Mouse (Mus musculus): Measurements from ENCODE around the gene Atxn2. TPM values are rescaled to one million over a fixed set of nuclear protein-coding genes. Genes with fewer than 3 reads are reported as not detected.

The Atxn2 gene
- polyA plus RNA-seq, 1 experiment from 2014 or later: 66.8 TPM

- Histone ChIP-seq H3K36me3 (ENCODE audit: control insufficient read depth, insufficient read depth, low read length) (no peaks in the 10 kb centered on the region), H3K4me1 (ENCODE audit: control insufficient read depth, insufficient read depth, low read length) (no peaks in the 10 kb centered on the region), H3K4me3 (ENCODE audit: low read depth, low read length) (no peak overlapping the region), H3K27ac (ENCODE audit: low read depth, low read length) (no peak overlapping the region), H3K9me3 (ENCODE audit: control insufficient read depth, low read length) (no peaks in the 10 kb centered on the region), H3K27me3 (ENCODE audit: control insufficient read depth, insufficient read depth, low read length) (no peaks in the 10 kb centered on the region), H3K4me2 (no peak overlapping the region), H3K9ac (ENCODE audit: low read length) (no peak overlapping the region)
- no peak for DNase-seq (ENCODE audit: low spot score, missing footprints)
- no peak for ATAC-seq (ENCODE audit: low FRiP score)
- 96% methylated on average over 4 of the region's 4 CpGs for WGBS
These were observed 55.1 kb downstream of the Atxn2 start for GRCm38 (mm10) chr5:121766038-121766773.

- Histone ChIP-seq H3K4me2 (no peak overlapping the region), H3K27ac (ENCODE audit: low read depth, low read length) (no peak overlapping the region), H3K4me3 (ENCODE audit: low read depth, low read length) (no peak overlapping the region), H3K27me3 (ENCODE audit: control insufficient read depth, insufficient read depth, low read length) (no peaks in the 10 kb centered on the region), H3K36me3 (ENCODE audit: control insufficient read depth, insufficient read depth, low read length) (0 out of 2 replicates have a peak, but pooled peaks cover 2% of the 10 kb centered on the region), H3K9me3 (ENCODE audit: control insufficient read depth, low read length) (no peaks in the 10 kb centered on the region), H3K9ac (ENCODE audit: low read length) (no peak overlapping the region), H3K4me1 (ENCODE audit: control insufficient read depth, insufficient read depth, low read length) (no peaks in the 10 kb centered on the region)
- 80% methylated on average over 2 of the region's 2 CpGs for WGBS
- ATAC-seq (ENCODE audit: low FRiP score): no peak
- DNase-seq (ENCODE audit: low spot score, missing footprints): peak; percentile 37
These were observed 56.4 kb downstream of the Atxn2 start for GRCm38 (mm10) chr5:121767564-121767963.

GRCm38 (mm10) chr5:121769827-121770226, 58.7 kb downstream of the Atxn2 start:
- DNase-seq (ENCODE audit: low spot score, missing footprints) (no peak), ATAC-seq (ENCODE audit: low FRiP score) (no peak)
- peaks cover 3% of the 10 kb centered on the region; the same call in 1 of the 2 replicates for H3K36me3 ChIP-seq (ENCODE audit: control insufficient read depth, insufficient read depth, low read length)
- no peak overlapping the region for H3K4me2 ChIP-seq
- no peaks in the 10 kb centered on the region for H3K9me3 ChIP-seq (ENCODE audit: control insufficient read depth, low read length)
- no peaks in the 10 kb centered on the region for H3K27me3 ChIP-seq (ENCODE audit: control insufficient read depth, insufficient read depth, low read length)
- no peaks in the 10 kb centered on the region for H3K4me1 ChIP-seq (ENCODE audit: control insufficient read depth, insufficient read depth, low read length)
- no peak overlapping the region for H3K4me3 ChIP-seq (ENCODE audit: low read depth, low read length)
- H3K27ac ChIP-seq (ENCODE audit: low read depth, low read length): no peak overlapping the region
- 95% methylated on average over 7 of the region's 7 CpGs for WGBS
- H3K9ac ChIP-seq (ENCODE audit: low read length): no peak overlapping the region

GRCm38 (mm10) chr5:121771611-121772010, 60.5 kb downstream of the Atxn2 start:
- DNase-seq (ENCODE audit: low spot score, missing footprints): no peak
- Histone ChIP-seq H3K27me3 (ENCODE audit: control insufficient read depth, insufficient read depth, low read length) (no peaks in the 10 kb centered on the region), H3K36me3 (ENCODE audit: control insufficient read depth, insufficient read depth, low read length) (peaks cover 3% of the 10 kb centered on the region; the same call in 1 of the 2 replicates), H3K4me1 (ENCODE audit: control insufficient read depth, insufficient read depth, low read length) (no peaks in the 10 kb centered on the region), H3K4me3 (ENCODE audit: low read depth, low read length) (no peak overlapping the region), H3K27ac (ENCODE audit: low read depth, low read length) (no peak overlapping the region), H3K9ac (ENCODE audit: low read length) (no peak overlapping the region), H3K9me3 (ENCODE audit: control insufficient read depth, low read length) (no peaks in the 10 kb centered on the region), H3K4me2 (no peak overlapping the region)
- WGBS: 96% methylated on average over 3 of the region's 3 CpGs
- no peak for ATAC-seq (ENCODE audit: low FRiP score)

- H3K4me3 ChIP-seq (ENCODE audit: low read depth, low read length): no peak overlapping the region
- ATAC-seq (ENCODE audit: low FRiP score) (no peak), DNase-seq (ENCODE audit: low spot score, missing footprints) (no peak)
- H3K9ac ChIP-seq (ENCODE audit: low read length): no peak overlapping the region
- 94% methylated on average over 7 of the region's 7 CpGs for WGBS
- no peaks in the 10 kb centered on the region for H3K4me1 ChIP-seq (ENCODE audit: control insufficient read depth, insufficient read depth, low read length)
- no peak overlapping the region for H3K27ac ChIP-seq (ENCODE audit: low read depth, low read length)
- no peak overlapping the region for H3K4me2 ChIP-seq
- no peaks in the 10 kb centered on the region for H3K27me3 ChIP-seq (ENCODE audit: control insufficient read depth, insufficient read depth, low read length)
- no peaks in the 10 kb centered on the region for H3K9me3 ChIP-seq (ENCODE audit: control insufficient read depth, low read length)
- peaks cover 4% of the 10 kb centered on the region; the same call in 1 of the 2 replicates for H3K36me3 ChIP-seq (ENCODE audit: control insufficient read depth, insufficient read depth, low read length)
These were observed 67.5 kb downstream of the Atxn2 start for GRCm38 (mm10) chr5:121778485-121779119.

- ATAC-seq (ENCODE audit: low FRiP score) (no peak), DNase-seq (ENCODE audit: low spot score, missing footprints) (no peak)
- 0 out of 2 replicates have a peak, but pooled peaks cover 4% of the 10 kb centered on the region for H3K36me3 ChIP-seq (ENCODE audit: control insufficient read depth, insufficient read depth, low read length)
- no peaks in the 10 kb centered on the region for H3K4me1 ChIP-seq (ENCODE audit: control insufficient read depth, insufficient read depth, low read length)
- no peak overlapping the region for H3K9ac ChIP-seq (ENCODE audit: low read length)
- H3K4me2 ChIP-seq: no peak overlapping the region
- WGBS: 82% methylated on average over 5 of the region's 5 CpGs
- H3K4me3 ChIP-seq (ENCODE audit: low read depth, low read length): no peak overlapping the region
- no peak overlapping the region for H3K27ac ChIP-seq (ENCODE audit: low read depth, low read length)
- H3K9me3 ChIP-seq (ENCODE audit: control insufficient read depth, low read length): no peaks in the 10 kb centered on the region
- H3K27me3 ChIP-seq (ENCODE audit: control insufficient read depth, insufficient read depth, low read length): no peaks in the 10 kb centered on the region
These were observed 69.0 kb downstream of the Atxn2 start for GRCm38 (mm10) chr5:121780180-121780579.

- no peaks in the 10 kb centered on the region for H3K9me3 ChIP-seq (ENCODE audit: control insufficient read depth, low read length)
- WGBS: 57% methylated on average over 4 of the region's 4 CpGs
These were observed 71.3 kb downstream of the Atxn2 start for GRCm38 (mm10) chr5:121782467-121782866.

GRCm38 (mm10) chr5:121783862-121784500, 72.8 kb downstream of the Atxn2 start:
- WGBS: 78% methylated on average over 10 of the region's 10 CpGs
- 0 out of 2 replicates have a peak, but pooled peaks have one; percentile 27 for ATAC-seq (ENCODE audit: low FRiP score)
- no peaks in the 10 kb centered on the region for H3K27me3 ChIP-seq (ENCODE audit: control insufficient read depth, insufficient read depth, low read length)
- no peak for DNase-seq (ENCODE audit: low spot score, missing footprints)
- H3K4me2 ChIP-seq: no peak overlapping the region
- H3K4me1 ChIP-seq (ENCODE audit: control insufficient read depth, insufficient read depth, low read length): no peaks in the 10 kb centered on the region
- no peak overlapping the region for H3K9ac ChIP-seq (ENCODE audit: low read length)
- H3K36me3 ChIP-seq (ENCODE audit: control insufficient read depth, insufficient read depth, low read length): peaks cover 11% of the 10 kb centered on the region; the same call in 1 of the 2 replicates
- H3K27ac ChIP-seq (ENCODE audit: low read depth, low read length): no peak overlapping the region
- H3K4me3 ChIP-seq (ENCODE audit: low read depth, low read length): no peak overlapping the region
- H3K9me3 ChIP-seq (ENCODE audit: control insufficient read depth, low read length): no peaks in the 10 kb centered on the region

More at GRCm38 (mm10) chr5:121782467-121782866, 71.3 kb downstream of the Atxn2 start:
- Histone ChIP-seq H3K9ac (ENCODE audit: low read length) (no peak overlapping the region), H3K27ac (ENCODE audit: low read depth, low read length) (no peak overlapping the region), H3K4me1 (ENCODE audit: control insufficient read depth, insufficient read depth, low read length) (no peaks in the 10 kb centered on the region), H3K27me3 (ENCODE audit: control insufficient read depth, insufficient read depth, low read length) (no peaks in the 10 kb centered on the region), H3K4me2 (no peak overlapping the region), H3K36me3 (ENCODE audit: control insufficient read depth, insufficient read depth, low read length) (peaks cover 11% of the 10 kb centered on the region; the same call in 1 of the 2 replicates), H3K4me3 (ENCODE audit: low read depth, low read length) (no peak overlapping the region)
- ATAC-seq (ENCODE audit: low FRiP score) (no peak), DNase-seq (ENCODE audit: low spot score, missing footprints) (no peak)

GRCm38 (mm10) chr5:121791026-121791425, 79.9 kb downstream of the Atxn2 start:
- H3K36me3 ChIP-seq (ENCODE audit: control insufficient read depth, insufficient read depth, low read length): peaks cover 14% of the 10 kb centered on the region
- no peaks in the 10 kb centered on the region for H3K4me1 ChIP-seq (ENCODE audit: control insufficient read depth, insufficient read depth, low read length)

More at GRCm38 (mm10) chr5:121791026-121791425, 79.9 kb downstream of the Atxn2 start:
- DNase-seq (ENCODE audit: low spot score, missing footprints) (no peak), ATAC-seq (ENCODE audit: low FRiP score) (no peak)
- WGBS: 95% methylated on average over 5 of the region's 5 CpGs
- H3K4me3 ChIP-seq (ENCODE audit: low read depth, low read length): no peak overlapping the region
- no peaks in the 10 kb centered on the region for H3K9me3 ChIP-seq (ENCODE audit: control insufficient read depth, low read length)
- no peak overlapping the region for H3K4me2 ChIP-seq
- H3K9ac ChIP-seq (ENCODE audit: low read length): no peak overlapping the region
- no peaks in the 10 kb centered on the region for H3K27me3 ChIP-seq (ENCODE audit: control insufficient read depth, insufficient read depth, low read length)
- no peak overlapping the region for H3K27ac ChIP-seq (ENCODE audit: low read depth, low read length)
